Mouse (Mus musculus) lung, postnatal 14 days (tissue): ENCODE results near the gene Gtsf2.
"Not testable (repeated sequence)": the region's sequence is repeated elsewhere in the genome, so short reads cannot be mapped to it uniquely, and the experiment has no call there.

Experiments
- DNase-seq: peaks from one replicate; pipeline ENCODE4 v3.0.0; 2021

Gtsf2 gene

DNA sequence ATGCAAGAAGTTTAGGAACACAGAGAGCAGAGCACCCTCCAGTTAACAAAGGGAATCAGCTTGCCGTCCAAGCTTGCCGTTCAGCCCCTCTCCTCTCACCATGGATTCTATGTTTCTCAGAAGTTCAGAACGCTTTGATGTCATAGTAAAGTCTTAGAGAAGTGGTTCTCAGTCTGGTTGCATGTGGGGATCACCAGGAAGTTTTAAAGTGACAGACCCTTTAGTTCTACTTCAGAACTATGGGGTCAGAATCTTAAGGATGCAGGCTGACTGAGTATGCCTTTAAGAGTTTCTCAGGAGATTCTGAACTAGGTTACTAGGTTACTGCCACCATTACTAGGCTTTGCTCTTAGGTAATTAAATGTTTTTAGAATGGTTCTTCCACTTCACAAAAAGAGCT, at the start of gene Gtsf2:
Gene Gtsf2, minus strand, starts transcription at position 101 of the 400 bp plus-strand sequence.
- DNase-seq: no peak

DNA sequence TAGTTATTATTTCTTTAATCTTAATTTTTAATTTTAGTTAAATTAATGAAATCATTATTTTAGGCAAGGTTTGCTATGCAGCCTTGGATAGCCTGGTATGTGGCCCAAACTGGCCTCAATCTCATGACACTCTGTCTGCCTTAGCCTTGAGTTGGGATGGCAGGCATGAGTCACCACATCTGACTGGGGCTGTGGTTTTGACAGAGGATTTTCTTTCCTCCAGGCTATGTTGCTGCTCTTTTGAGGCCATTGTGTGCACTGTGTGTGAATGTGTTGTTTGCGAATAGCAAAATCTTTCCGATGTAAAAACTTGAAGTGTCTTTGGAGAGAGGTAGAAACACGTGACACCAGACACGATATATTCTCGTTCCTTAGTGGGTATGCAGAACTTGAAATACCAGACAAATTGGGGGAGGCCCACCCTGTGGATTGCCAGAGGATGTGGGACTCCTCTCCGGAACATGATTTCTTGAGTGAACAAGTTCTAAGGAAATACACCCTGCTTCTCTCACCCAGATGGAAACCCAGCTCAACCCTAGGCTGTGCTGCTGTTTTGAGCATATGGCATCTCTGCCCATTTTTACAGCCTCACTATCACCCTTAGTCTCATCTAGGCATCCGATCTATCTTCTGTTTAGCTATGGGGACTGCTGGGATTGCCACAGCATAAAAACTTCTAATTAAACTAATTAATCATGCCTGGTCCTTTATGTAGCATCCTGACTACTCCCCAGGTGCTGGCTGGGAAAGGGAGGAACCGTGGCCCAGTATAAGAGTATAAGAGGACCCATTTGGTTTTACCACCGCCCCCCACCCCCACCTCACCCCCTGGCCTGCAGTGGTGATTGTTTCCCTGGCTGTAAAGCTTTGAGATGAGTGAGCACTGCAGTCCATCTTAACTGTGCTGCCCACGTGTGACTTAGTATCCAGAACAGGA, 48.2 kb upstream of the Gtsf2 start:
- no peak for DNase-seq

DNA sequence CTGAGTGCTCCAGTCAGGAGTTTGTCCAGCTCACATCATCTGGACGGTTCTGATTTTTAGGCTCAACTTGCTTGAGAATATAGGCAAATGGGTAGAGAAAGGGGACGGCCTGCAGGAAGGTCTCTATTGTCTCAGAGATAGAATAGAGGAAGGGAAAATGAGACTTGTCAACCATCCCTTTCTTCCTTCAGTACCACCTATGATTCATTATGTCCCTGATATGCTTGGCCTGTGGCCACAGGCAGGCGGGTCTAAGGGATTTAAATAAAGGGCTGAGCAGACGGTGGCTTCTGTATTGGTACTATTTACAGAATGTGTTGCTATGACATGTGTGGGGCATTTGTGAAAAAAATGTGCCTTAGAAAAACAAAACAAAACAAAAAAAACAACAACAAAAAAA, 40.1 kb upstream of the Gtsf2 start:
- no peak for DNase-seq

DNA sequence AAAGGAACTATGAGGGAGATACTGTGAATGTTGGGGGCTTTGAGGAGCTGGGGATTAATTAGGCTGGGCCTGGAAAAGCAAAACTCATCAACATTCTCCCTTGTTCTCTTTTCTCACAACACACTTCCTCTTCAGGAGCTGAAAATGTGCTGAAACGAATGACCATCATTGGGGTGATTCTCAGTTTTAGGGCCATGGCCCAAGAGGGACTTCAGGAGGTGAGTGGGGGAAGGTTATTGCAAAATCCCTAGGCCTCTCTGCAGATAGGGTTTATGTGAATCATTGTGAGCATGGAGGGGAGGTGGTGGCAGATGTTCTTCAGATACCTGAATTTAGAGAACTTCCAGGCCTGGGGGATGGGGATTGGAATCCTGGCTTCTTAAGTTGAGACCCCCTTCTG, 38.4 kb upstream of the Gtsf2 start:
- DNase-seq: no peak

DNA sequence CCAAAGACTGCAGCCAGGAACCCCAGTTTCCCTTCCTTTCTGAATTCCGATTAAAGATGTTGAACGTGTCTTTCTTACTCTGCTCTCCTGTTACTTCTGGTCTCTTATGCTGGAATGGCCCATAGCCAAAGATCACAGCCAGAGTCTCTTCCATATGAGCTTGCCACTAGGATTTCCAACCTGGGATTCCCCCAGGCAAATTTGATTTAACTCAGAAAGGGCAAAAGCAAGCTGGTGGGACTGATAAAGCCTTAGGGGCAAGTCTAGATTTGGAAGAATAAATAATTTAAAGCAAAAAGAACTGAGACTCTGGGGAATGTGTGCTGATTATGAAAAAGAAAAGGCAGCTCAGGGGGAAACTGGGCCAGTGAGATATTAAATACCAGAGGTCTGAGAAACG, 36.8 kb upstream of the Gtsf2 start:
- DNase-seq: no peak

DNA sequence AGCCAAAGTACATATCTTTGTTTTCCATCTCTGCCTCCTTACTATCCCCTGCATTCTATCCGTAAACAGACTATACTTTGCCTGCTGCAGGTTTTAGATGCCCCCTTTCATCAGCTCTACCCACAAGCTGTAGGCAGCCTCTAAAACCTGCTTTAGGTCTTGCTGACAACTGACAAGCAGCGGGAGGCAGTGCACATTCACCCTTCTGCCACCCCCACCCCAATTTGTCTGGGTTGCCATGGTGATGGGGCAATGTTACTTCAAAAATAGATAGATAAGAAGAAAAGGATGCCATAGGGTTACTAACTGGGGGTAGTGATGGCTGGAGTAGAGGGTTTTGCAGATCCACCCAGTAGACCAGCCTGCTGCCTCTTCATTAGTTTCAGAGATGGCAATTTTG, 36.2 kb upstream of the Gtsf2 start:
- no peak for DNase-seq

DNA sequence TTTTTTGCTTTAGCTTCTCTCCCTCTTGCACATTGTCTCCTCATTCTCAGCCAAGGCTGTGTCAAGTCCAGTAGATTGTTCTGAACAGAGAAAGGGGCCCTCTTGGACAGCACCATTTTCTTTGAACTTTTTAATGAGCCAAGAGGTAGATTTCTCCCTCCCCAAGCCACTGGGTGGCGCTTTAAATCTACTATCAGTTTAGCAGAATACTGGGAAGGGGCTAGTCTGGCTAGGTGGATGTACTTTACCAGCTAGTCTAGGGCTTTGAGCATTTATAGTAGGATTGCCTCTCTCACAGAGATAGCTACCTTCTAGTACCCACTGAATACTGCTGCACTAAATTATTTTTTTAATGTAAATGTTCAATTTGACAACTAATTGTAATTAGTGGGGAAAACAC, 34.2 kb upstream of the Gtsf2 start:
- DNase-seq: peak; percentile 20

DNA sequence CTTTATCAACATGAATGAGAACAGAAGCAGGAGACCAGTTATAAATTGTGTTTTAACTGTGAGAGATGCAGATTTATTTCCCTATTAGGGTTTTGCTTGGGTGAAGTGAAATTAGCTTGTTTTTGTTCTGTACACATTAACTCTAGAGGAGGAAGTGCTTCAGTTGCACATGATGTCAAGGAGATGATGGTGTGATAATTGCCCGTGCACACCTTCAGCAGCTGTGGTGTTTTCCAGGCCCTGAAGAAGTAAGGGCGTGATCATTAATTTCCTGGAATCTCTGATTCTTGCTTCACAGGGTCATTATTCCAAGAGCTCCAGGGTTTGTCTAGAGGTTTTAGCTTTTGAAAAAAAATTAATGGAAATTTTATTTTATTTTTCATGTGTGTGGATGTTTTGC, 31.9 kb upstream of the Gtsf2 start:
- DNase-seq: no peak

DNA sequence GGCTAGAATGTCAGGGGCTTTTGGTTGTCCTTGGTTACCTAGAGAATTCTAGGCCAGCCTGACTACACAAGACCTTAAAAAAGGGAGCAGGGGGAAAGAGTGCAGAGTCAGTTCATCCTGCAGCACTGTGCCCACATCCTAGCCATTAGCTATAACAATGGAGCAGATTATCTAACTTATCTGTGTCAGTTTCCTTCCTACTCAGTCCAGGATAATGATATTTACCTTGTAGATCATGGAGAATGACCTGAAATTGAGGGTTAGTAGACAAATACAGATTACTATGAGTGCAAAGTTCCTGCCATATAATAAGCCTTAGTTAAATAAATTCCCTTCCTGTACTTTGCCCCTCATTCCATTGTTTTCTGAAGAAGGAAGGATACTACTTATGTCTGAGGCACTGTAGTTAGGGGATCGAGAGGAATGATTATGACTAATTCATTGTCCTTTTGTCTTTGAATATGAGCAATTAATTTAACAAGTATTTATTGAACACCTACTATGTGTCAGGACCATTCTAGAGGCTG, 30.9 kb upstream of the Gtsf2 start:
- no peak for DNase-seq

DNA sequence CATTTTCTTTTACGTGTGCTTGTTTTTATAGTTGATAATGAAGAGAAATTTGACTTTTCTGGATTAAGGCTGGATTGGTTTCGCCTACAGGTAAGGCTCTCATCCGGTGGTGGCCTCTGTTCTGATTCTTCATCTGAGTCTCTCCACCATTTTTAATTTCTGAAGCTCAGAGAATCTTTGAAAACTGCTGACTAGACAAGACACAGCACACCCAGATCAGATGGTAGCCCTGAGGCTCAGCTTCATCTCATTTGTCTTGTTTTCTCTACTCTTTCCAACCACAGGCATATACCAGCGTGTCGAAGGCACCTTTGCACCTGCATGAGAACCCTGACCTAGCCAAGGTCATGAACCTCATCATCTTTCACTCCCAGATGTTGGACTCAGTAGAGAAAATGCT, 25.5 kb upstream of the Gtsf2 start:
- no peak for DNase-seq

DNA sequence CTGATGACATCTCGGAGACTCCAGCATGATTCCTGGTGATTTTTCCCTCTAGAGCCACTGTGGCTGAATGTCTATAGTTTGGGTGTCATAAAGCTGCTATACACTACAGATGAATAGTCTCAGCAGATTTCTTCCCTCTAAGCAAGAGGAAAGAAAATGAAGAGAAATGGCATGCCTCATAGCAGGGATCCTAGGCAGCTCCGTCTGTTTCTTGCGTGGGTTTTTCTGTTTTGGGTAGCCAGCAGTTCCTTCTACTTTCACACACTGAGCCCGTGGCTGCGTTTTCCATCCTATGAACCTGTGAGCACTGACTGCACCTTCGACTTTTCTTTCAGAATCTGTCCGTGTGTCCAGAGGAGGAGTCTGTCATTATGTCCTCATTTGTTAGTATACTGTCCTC, 24.9 kb upstream of the Gtsf2 start:
- DNase-seq: no peak

DNA sequence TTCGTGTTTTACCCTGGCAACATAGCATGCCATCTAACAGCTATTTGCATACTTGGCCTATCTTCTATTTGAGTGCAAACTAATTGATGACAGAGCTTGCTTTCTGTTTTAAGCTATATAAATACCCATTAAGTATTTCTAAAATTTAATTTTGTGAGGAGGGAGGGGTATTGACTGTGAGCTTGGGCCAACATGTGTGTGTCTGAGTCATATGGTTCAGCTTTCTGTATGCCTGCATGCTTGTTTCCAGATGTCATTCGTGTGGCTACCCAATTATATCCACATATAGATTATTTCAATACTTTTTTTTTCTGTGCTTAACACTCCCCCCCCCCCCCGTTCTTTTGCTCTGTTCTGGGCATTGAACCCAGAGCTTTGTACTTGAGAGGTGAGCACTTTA, 24.0 kb upstream of the Gtsf2 start:
- DNase-seq: no peak

DNA sequence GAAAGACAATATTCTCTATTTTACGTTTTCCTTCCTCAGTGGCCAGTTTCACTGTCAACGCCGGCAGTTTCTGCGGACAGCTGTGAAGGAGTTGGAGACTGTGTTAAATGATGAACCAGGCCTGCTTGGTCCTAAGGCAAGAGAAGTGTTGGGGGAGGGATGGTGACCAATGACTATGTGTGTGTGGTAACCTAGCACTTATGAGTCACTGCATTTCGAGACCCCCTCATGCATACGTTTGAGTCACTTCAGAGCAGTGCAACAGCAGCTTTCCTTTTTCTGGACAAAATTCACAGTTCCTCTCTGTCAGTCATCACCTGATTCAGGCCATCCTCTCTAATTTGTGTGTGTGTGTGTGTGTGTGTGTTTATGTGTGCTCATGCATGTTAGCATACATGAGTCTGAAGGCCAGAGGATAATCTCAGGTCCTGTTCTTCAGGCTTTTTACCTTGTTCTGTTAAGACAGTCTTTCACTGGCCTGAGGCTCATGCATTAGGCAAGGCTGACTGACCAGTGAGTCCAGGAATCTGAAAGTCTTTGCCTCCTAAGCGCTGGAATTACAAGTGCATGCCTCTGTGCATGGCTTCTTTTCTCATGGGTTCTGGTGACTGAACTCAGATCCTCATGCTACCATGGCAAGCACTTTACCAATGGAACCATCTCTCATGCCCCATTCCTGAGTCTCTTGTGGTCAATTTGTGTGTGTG, 23.4 kb upstream of the Gtsf2 start:
- DNase-seq: no peak

DNA sequence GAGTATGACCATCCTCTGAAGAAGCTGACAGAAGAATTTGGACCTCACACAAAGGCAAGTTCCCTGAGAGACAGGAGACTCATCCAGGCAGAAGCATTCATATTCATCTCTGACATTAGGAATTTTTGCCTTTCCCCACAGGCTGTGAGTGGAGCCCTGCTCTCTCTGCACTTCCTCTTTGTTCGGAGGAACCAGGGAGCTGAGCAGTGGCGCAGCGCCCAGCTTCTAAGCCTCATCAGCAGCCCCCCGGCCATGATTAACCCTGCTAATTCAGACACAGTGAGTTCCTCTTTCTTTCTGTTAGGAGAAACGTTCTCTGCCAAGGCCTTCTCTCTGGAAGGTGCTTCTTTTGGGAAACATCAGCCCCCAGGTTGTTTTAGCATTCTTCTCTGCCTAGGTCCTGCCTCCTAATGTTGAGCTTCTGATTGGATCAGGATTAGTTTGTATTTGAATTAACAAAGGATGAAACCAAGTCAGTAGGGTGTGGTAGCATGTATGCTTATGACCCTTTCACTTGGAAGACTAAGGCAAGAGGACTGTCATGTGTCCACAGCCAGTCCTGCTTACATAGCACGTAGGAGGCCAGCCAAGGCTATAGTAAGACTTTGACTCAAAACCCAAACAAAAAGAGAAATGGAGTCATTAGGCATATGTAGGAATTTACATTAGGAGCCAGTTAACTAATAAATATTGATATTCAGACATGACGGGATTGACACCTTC, 14.4 kb upstream of the Gtsf2 start:
- no peak for DNase-seq

DNA sequence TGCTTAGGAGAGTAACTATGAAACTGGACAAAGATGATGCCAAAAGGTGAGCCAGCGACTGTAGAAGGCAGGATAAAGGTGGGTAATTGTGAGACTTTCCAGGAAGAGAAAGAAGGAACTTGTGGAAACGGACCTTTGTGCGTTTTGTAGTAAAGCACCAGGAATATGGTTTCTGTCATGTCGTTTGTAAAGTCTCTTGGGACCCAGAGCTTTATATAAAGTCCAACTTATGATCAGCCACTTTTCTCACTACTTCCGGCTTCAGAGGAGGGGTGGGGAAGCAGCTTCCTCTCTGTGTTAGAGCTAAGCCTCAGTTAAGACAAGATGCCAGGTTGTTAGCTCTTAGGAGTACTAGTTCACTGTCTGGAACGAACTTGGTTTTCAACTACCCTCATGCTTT, 6.2 kb upstream of the Gtsf2 start:
- DNase-seq: no peak

DNA sequence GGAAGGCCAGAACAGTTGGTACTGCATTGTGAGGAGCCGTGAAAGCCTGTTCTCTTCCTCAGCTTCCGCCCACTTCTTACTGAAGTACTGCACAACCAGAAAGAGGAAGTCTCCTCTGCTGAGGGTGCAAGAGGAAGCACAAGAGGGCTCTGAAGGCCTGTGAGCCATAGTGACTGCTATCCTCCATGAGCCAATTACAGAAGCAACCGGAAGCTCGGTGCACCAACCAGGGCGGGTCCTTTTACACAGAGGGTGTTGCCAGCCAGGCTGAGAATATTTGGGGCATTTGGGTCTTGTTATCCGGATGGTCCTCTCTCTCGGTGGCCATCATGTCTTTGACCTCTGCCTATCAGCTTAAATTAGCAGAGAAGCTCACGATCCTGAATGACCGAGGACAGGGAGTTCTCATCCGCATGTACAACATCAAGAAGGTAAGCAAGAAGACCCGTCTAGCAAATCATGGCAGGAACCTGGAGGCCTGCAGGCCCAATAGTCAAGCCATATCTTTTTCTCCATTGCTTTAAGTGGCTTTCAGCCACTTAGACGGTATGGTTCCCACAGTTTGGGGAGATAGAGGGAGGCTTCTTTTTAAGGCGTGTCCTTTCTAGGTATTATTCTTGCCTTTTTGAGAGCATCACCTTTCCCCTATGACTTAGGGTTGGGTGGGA, 5.4 kb upstream of the Gtsf2 start, which contains the start of gene Nckap1l:
Gene Nckap1l, plus strand, starts transcription at position 244 of the 668 bp plus-strand sequence.
- peak; percentile 39 for DNase-seq

DNA sequence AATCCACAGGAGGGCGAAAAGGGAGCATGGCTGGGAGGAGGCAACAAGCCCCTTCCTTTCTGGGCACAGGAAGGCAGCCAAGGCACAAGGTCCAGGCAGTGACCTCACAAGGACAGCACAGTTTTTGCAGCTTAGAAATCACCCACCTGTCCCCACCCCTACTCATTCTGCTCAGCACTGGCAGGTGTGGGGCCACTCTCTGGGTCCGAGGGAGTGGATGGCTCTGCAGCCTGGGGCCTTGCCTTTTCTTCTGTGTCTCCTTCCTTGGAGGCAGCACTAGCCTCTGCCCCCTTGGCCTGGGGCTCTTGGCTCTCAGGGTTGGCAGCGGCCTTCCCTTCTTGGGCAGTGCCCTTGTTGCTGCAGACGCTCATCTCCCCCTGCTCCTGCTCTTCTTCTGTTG, 2.3 kb downstream of the Gtsf2 start:
- not testable (repeated sequence) for DNase-seq

DNA sequence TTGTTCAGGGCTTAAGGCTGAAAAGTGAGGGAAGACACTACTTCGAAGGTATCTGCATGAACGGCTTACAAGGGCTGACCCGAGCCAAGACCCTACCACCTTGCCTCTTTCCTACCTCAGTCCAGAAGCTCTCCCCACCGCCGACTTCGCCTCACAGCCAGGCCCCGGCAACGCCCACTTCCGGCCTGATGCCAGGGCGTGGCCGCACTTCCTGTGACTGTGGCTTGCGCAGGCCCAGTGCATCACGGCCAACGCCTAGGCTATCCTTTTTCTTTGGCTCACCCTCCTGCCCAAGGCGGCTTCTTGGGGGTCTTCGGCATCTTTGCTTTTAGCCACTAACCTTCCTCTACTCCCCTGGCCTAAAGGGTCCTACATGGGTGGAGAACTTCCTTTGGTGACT, 18.0 kb downstream of the Gtsf2 start, which contains the start of gene Gtsf1:
Gene Gtsf1, minus strand, starts transcription at position 230 of the 400 bp plus-strand sequence.
- DNase-seq: no peak

DNA sequence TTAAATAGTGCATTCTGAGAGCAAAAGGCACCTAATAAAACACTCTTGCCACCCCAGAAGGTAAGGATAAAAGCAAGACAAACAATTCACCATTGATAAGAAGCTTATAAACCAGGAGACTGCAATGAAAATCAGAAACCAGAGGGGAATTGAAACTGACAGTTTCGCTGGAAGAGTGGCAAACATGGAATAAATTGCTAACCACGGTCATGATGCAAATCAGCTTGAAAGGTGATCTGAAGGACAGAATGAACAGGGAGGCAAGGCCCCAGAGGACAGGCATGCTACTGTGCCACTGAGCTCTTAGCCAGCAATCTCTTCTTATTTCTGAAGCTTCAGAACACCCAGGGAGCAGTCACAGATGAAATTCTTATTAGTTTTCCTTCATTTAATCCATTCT, 21.3 kb downstream of the Gtsf2 start:
- DNase-seq: no peak

DNA sequence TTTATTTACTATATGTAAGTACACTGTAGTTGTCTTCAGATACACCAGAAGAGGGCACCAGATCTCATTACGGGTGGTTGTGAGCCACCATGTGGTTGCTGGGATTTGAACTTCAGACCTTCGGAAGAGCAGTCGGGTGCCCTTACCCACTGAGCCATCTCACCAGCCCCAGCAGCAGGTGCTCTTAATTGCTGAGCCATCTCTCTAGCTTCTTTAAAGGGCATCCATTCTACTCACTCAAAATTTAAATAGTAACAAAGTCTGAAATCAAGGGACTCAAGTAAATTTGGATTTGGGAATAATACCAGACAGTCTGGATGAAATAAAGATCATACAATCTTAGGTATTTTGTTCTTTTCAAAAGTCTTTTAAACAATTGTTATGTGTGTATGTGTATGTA, 42.7 kb downstream of the Gtsf2 start:
- DNase-seq: not testable (repeated sequence)

DNA sequence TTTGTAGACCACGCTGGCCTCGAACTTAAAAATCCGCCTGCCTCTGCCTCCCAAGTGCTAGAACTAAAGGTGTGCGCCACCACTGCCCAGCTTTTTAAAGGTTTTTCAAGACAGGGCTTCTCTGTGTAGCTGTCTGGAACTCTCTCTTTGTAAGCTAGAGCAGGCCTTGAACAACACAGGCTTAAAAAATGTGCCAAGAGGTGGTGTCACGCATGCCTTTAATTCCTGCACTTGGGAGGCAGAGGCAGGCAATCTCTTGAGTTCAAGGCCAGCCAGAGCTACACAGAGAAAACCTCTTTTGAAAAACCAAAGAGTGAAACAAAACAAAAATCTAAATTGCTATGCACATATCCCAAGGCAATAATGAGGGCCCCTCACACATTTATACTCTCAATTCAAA, 46.9 kb downstream of the Gtsf2 start:
- no peak for DNase-seq

DNA sequence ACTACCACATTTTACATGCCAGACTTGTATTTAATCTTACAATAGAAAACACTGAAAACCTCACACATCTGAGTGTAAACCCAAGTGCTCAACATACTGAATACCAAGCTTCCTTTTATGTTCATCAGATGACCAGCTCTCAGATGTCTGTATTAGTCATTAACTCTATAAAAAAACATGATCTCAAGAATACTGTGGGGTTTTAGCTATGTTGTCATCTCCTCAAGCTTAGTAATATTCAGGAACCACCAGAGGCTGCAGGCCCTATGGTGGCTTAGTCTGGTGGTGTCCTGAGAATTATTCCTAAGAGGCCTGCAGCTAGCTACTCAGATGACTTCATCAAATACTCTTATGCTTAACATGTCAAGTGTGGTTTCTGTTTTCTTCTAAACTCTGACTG, 54.7 kb downstream of the Gtsf2 start:
- no peak for DNase-seq
